Mouse (Mus musculus) stomach, embryonic 16.5 days (tissue): ENCODE measurements around the gene Ormdl3. TPM values are rescaled to one million over a fixed set of nuclear protein-coding genes. Genes with fewer than 3 reads are reported as not detected.
"Not testable (repeated sequence)": the region's sequence is repeated elsewhere in the genome, so short reads cannot be mapped to it uniquely, and the experiment has no call there.

Experiments used
- ATAC-seq: fragments of 200-750 bp; cut with Nextera tagmentation; 2 replicates; pipeline ENCODE4 v1.8.0; 2017; ENCODE audit warnings: moderate number of reproducible peaks, moderate TSS enrichment; ENCODE audit not compliant: insufficient read depth, low FRiP score
- H3K27ac ChIP-seq: fragments of 300-500 bp; sonication (generic); 2 replicates; pipeline ENCODE4 v1.5.1; 2014; ENCODE audit warnings: low read length
- H3K27me3 ChIP-seq: fragments of 300-500 bp; sonication (generic); 2 replicates; pipeline ENCODE4 v1.6.1; 2014; ENCODE audit warnings: low read length, control low read depth, mixed read lengths; ENCODE audit not compliant: control insufficient read depth, insufficient read depth
- H3K36me3 ChIP-seq: fragments of 300-500 bp; sonication (generic); 2 replicates; pipeline ENCODE4 v1.6.1; 2014; ENCODE audit warnings: low read length; ENCODE audit not compliant: control insufficient read depth, insufficient read depth
- H3K4me1 ChIP-seq: fragments of 300-500 bp; sonication (generic); 2 replicates; pipeline ENCODE4 v1.6.1; 2014; ENCODE audit warnings: low read length, control low read depth, mixed read lengths; ENCODE audit not compliant: control insufficient read depth, insufficient read depth
- H3K4me2 ChIP-seq: fragments of 300-500 bp; sonication (generic); 2 replicates; pipeline ENCODE4 v1.6.1; 2014; ENCODE audit warnings: low read depth, low read length, mixed read lengths
- H3K4me3 ChIP-seq: fragments of 300-500 bp; sonication (generic); replicated peaks from 2 replicates; pipeline ENCODE4 v1.5.1; 2014; ENCODE audit warnings: mild to moderate bottlenecking, low read length
- H3K9ac ChIP-seq: fragments of 300-500 bp; sonication (generic); 2 replicates; pipeline ENCODE4 v1.6.1; 2014; ENCODE audit warnings: low read length
- H3K9me3 ChIP-seq: fragments of 300-500 bp; sonication (generic); replicated peaks from 2 replicates; pipeline ENCODE4 v1.6.1; 2016; ENCODE audit warnings: low read length, control low read depth; ENCODE audit not compliant: control insufficient read depth
- WGBS: fragments of 180-500 bp; shearing (Covaris S2); extraction: QIAGEN DNeasy Blood & Tissue Kit; methylation state at CpG from one replicate; pipeline ENCODE4 v1.1.7; 2014; 5-methylcytosine and 5-hydroxymethylcytosine counted together
- polyA plus RNA-seq: library from polyadenylated mRNA; unstranded; fragments of >200 nt; fragmentation: Nextera tagmentation; extraction: Ambion mirVana; gene quantifications from 2 replicates; pipeline ENCODE4 v1.2.1, GENCODE M21; 2015

The Ormdl3 gene
- polyA plus RNA-seq, 1 experiment from 2014 or later: 56.8 TPM

- not testable (repeated sequence) for ATAC-seq
Measured at GRCm38 (mm10) chr11:98604911-98605310, 17.7 kb upstream of the Ormdl3 start.

GRCm38 (mm10) chr11:98603953-98604352 lies 16.8 kb upstream of the Ormdl3 start:
- peaks cover 4% of the 10 kb centered on the region; the same call in 1 of the 2 replicates for H3K27me3 ChIP-seq
- no peak overlapping the region for H3K9ac ChIP-seq
- no peak for ATAC-seq
- H3K36me3 ChIP-seq: no peaks in the 10 kb centered on the region
- H3K9me3 ChIP-seq: no peaks in the 10 kb centered on the region
- 80% methylated on average over 2 of the region's 2 CpGs for WGBS
- H3K4me1 ChIP-seq: peaks cover 3% of the 10 kb centered on the region; the same call in 1 of the 2 replicates
- H3K27ac ChIP-seq: no peak overlapping the region
- H3K4me3 ChIP-seq: no peak overlapping the region
- no peak overlapping the region for H3K4me2 ChIP-seq

More at GRCm38 (mm10) chr11:98604911-98605310, 17.7 kb upstream of the Ormdl3 start:
- WGBS: 59% methylated on average over 6 of the region's 6 CpGs
- not testable (repeated sequence) for H3K4me1 ChIP-seq, H3K36me3 ChIP-seq, H3K4me2 ChIP-seq, H3K4me3 ChIP-seq, H3K27ac ChIP-seq, H3K9me3 ChIP-seq, H3K27me3 ChIP-seq, H3K9ac ChIP-seq

- ATAC-seq: peak; percentile 61; the same call in 1 of the 2 replicates
- Histone ChIP-seq H3K9me3 (no peaks in the 10 kb centered on the region), H3K36me3 (no peaks in the 10 kb centered on the region), H3K9ac (peak overlapping the region; percentile 43; the same call in 1 of the 2 replicates), H3K27ac (no peak overlapping the region), H3K4me1 (peaks cover 3% of the 10 kb centered on the region; the same call in 1 of the 2 replicates), H3K4me2 (peak overlapping the region; percentile 61), H3K4me3 (peak overlapping the region; percentile 41), H3K27me3 (peaks cover 8% of the 10 kb centered on the region; the same call in 1 of the 2 replicates)
- 1% methylated on average over 20 of the region's 20 CpGs for WGBS
Measured at GRCm38 (mm10) chr11:98602090-98602690, 15.0 kb upstream of the Ormdl3 start.

GRCm38 (mm10) chr11:98599291-98599690 lies 12.1 kb upstream of the Ormdl3 start:
- no peak overlapping the region for H3K27ac ChIP-seq
- no peak overlapping the region for H3K4me2 ChIP-seq
- peaks cover 8% of the 10 kb centered on the region; the same call in 1 of the 2 replicates for H3K27me3 ChIP-seq
- H3K9ac ChIP-seq: no peak overlapping the region
- no peak overlapping the region for H3K4me3 ChIP-seq
- no peaks in the 10 kb centered on the region for H3K36me3 ChIP-seq
- no peaks in the 10 kb centered on the region for H3K9me3 ChIP-seq
- no peak for ATAC-seq
- 30% methylated on average over 18 of the region's 18 CpGs for WGBS
- peaks cover 3% of the 10 kb centered on the region; the same call in 1 of the 2 replicates for H3K4me1 ChIP-seq

GRCm38 (mm10) chr11:98598851-98599290 lies 11.7 kb upstream of the Ormdl3 start:
- no peak for ATAC-seq
- Histone ChIP-seq H3K27me3 (peaks cover 8% of the 10 kb centered on the region; the same call in 1 of the 2 replicates), H3K9me3 (no peaks in the 10 kb centered on the region), H3K9ac (no peak overlapping the region), H3K4me1 (peaks cover 3% of the 10 kb centered on the region; the same call in 1 of the 2 replicates), H3K4me2 (no peak overlapping the region), H3K36me3 (no peaks in the 10 kb centered on the region), H3K27ac (no peak overlapping the region), H3K4me3 (no peak overlapping the region)
- 54% methylated on average over 18 of the region's 18 CpGs for WGBS

GRCm38 (mm10) chr11:98597991-98598390 lies 10.8 kb upstream of the Ormdl3 start, which contains the start of gene Lrrc3c:
Gene Lrrc3c, plus strand, starts transcription at chr11:98598291.
- Histone ChIP-seq H3K36me3 (no peaks in the 10 kb centered on the region), H3K9me3 (no peaks in the 10 kb centered on the region), H3K9ac (no peak within 1 kb of the TSS), H3K4me3 (no peak within 1 kb of the TSS), H3K27ac (no peak within 1 kb of the TSS), H3K4me2 (no peak within 1 kb of the TSS), H3K27me3 (peaks cover 8% of the 10 kb centered on the region; the same call in 1 of the 2 replicates), H3K4me1 (peaks cover 3% of the 10 kb centered on the region; the same call in 1 of the 2 replicates)
- 69% methylated on average over 8 of the region's 8 CpGs for WGBS
- ATAC-seq: no peak

- no peak overlapping the region for H3K9ac ChIP-seq
- peaks cover 2% of the 10 kb centered on the region; the same call in 1 of the 2 replicates for H3K4me1 ChIP-seq
- WGBS: 40% methylated on average over 6 of the region's 6 CpGs
- H3K27me3 ChIP-seq: peaks cover 8% of the 10 kb centered on the region; the same call in 1 of the 2 replicates
- no peaks in the 10 kb centered on the region for H3K9me3 ChIP-seq
- H3K36me3 ChIP-seq: no peaks in the 10 kb centered on the region
- H3K4me2 ChIP-seq: no peak overlapping the region
- no peak overlapping the region for H3K27ac ChIP-seq
- no peak for ATAC-seq
- H3K4me3 ChIP-seq: no peak overlapping the region
Measured at GRCm38 (mm10) chr11:98597363-98597762, 10.2 kb upstream of the Ormdl3 start.

GRCm38 (mm10) chr11:98595955-98596354 lies 8.8 kb upstream of the Ormdl3 start:
- Histone ChIP-seq H3K4me2 (no peak overlapping the region), H3K9ac (no peak overlapping the region), H3K4me3 (no peak overlapping the region), H3K4me1 (0 out of 2 replicates have a peak, but pooled peaks cover 2% of the 10 kb centered on the region), H3K9me3 (no peaks in the 10 kb centered on the region), H3K27ac (no peak overlapping the region), H3K36me3 (no peaks in the 10 kb centered on the region), H3K27me3 (peaks cover 8% of the 10 kb centered on the region; the same call in 1 of the 2 replicates)
- ATAC-seq: no peak
- WGBS: 72% methylated on average over 3 of the region's 3 CpGs

GRCm38 (mm10) chr11:98595473-98595872 lies 8.3 kb upstream of the Ormdl3 start:
- H3K4me2 ChIP-seq: no peak overlapping the region
- ATAC-seq: no peak
- H3K36me3 ChIP-seq: no peaks in the 10 kb centered on the region
- no peaks in the 10 kb centered on the region for H3K9me3 ChIP-seq
- H3K27ac ChIP-seq: no peak overlapping the region
- H3K9ac ChIP-seq: no peak overlapping the region
- no peak overlapping the region for H3K4me3 ChIP-seq
- WGBS: 71% methylated on average over 10 of the region's 10 CpGs
- H3K4me1 ChIP-seq: 0 out of 2 replicates have a peak, but pooled peaks cover 2% of the 10 kb centered on the region
- peaks cover 8% of the 10 kb centered on the region; the same call in 1 of the 2 replicates for H3K27me3 ChIP-seq
